Mouse (Mus musculus): ENCODE measurements around the gene Bsn. TPM values are rescaled to one million over a fixed set of nuclear protein-coding genes. Genes with fewer than 3 reads are reported as not detected.

The Bsn gene
- total RNA-seq, 4 experiments from 2014 or later, result 0.02 to 0.07 (median 0.04) TPM

DNA sequence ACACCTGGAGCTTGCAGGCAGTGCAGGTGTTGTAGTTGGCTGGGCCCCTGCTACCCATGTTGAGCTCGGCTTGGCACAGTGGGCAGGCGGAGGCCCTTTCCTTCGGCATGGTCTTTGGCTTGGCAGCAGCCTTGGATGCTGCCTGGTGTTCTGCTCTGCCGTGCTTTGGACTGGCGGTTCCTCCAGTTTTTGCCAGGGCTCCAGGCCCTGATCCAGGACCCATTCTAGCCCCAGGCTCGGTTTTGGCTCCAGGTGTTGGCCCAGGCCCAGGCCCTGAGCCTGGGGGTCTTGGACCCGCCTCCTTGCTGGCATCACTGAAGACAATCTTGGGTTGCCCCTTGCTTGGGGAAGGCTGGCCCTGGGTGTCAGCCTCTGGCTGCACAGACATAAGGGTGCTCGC is 64.5 kb downstream of the Bsn start:
- no peak for DNase-seq (ENCODE audit: low spot score in 2 of 2)

DNA sequence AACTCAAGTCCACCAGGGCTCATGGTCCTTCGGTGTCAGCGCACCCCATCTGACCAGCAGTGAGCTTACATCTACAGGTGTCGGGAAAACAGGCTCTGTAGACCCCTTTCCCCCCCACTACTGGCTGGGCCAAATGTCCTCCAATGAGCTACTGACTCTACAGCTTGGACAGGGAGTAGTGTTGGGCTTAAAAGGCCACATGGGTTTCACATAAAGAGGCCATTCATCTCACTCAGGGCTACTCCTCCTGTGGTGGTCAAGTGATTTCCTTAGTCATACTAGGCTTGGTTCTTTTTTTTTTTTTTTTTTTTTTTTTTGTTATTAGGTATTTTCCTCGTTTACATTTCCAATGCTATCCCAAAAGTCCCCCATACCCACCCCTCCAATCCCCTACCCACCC is 66.3 kb downstream of the Bsn start:
- DNase-seq (ENCODE audit: low spot score in 2 of 2), result no peak

DNA sequence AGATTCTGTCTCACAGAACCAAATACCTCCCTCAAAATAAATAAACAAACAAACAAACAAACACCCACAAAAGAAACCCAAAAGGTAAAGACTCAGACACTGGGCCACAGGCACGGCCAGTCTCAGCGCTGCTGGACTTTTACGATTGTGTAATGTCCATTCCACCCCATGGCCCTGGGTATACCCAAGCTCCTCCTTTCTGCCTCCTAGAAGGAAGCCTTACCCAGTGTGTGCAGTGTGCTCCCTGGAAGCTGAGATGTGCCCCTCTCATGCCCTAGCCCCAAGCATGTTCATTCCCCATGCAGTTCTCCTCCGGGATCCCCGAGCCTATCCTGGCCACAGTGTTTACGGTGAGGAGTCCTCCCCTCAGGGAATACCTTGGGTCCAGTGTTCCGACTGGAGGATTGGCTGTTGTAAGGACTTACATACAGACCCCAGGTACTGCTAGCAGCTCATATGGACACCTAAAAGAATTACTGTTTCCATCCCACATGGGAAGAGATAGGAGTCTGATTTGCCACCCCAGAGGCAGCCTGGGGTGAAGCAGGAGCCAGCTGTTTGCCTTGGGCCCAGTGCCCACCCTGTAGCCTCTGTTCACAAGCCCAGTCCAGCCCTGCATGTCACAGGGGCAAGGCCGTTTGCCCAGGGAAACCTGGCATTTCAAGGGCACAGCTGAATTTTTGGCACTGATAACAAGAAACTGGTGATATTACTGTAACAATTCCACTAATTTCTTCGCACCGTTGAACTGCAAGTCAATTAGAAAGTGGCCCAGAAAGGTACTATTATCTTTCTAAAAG is 68.8 kb downstream of the Bsn start:
- DNase-seq (ENCODE audit: low spot score in 2 of 2), result no peak

DNA sequence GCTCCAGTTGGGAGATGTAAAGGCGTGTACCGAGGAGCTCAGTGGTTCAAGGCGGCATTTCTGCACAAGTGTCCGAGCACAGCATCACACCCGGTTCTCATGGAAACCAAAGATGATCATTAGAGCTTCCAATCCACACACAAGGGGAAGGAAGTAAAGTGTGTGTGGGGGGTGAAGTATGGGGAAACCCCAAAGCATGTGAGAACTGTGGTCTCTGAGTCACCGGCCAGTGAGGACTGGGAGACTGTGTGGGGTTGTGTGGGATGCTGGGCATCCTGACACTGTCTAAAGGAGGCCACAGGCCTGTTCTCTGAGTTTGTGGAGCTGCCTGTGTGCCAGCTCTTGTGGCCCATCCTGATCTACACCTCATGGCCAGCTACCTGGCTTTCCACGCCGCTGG is 69.5 kb downstream of the Bsn start:
- no peak for DNase-seq (ENCODE audit: low spot score in 2 of 2)

DNA sequence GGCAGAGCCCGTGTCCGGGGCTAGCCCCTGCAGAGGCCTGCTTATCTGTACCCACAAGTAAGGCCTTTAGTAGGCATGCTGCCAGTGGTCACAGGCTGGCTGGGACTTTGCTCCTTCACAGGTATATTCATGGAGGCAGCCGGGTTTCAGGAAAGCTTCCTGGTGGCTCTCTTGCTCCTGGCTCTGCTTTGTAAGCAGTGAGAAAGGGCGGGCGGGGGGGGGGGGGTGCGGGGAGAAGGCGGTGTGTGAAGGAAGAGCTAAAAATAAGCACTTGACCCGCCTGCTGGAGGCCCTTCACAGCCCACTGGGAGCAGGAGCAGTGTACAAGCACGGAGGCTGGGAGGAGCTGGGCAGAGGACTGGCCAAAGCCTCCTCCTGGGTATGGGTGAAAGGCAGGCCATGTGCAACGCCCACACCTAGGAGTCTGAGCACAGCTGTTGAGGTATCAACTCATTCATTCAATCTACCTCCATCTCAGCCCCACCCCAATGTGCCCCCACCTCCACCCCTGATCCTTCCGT is 70.2 kb downstream of the Bsn start:
- DNase-seq (ENCODE audit: low spot score in 2 of 2), result peak in 1 of 2 experiments; percentile 69

DNA sequence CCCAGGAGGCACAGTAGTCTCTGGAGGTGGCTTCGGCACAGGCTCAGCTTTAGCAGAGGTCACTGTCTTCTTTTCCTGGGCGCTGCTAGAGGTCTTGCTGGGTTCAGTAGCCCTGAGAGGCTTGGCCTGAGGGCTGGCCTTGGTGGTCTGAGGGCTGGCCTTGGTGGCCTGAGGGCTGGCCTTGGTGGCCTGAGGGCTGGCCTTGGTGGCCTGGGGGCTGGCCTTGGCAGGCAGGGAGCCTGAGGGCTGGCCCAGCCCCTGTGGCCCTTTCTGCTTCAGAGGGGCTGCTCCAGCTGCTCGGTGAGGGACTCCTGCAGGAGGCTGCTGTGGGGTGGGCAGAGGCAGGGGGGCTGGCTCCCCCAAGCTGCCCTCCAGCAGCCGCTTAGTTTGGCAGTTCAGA is 73.0 kb downstream of the Bsn start:
- DNase-seq (ENCODE audit: low spot score in 2 of 2), result no peak

DNA sequence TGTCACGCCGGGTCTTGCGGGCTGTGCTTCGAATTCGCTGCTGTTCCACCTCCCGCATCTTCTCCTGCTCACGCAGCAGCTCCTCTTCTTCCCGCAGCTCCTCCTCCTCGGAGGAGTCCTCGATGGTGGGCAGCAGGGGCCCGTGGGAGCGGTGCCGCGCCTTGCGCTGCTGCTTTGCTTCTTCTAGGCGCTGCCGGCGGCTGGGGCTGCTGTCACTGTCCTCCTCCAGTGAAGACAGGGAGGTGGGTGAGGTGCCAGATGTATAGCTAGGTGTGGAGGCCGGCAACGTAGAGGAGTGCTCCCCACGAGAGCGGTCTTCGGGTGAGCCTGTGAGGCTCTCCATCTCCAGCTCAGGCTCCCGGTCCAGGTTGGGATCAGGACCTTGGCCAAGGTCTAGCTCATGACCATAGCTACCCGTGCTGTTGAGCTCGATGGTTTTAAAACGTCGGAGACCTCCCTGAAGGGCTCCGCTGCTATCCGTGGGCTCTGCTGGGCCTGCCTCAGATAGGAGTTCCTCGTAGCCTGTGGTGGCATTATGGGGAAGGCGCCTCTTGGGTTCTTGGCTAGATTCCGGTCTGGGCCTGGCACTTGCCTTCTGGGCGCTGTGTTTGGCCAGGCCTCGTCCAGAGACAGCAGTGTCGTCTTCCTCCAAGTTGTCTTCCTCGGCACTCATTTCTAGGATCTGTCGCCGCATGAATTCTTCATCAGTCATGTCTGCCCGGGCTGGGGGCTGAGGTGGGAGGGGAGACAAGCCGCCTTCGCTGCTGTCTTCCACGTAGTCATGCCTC is 74.7 kb downstream of the Bsn start:
- DNase-seq (ENCODE audit: low spot score in 2 of 2), result no peak

DNA sequence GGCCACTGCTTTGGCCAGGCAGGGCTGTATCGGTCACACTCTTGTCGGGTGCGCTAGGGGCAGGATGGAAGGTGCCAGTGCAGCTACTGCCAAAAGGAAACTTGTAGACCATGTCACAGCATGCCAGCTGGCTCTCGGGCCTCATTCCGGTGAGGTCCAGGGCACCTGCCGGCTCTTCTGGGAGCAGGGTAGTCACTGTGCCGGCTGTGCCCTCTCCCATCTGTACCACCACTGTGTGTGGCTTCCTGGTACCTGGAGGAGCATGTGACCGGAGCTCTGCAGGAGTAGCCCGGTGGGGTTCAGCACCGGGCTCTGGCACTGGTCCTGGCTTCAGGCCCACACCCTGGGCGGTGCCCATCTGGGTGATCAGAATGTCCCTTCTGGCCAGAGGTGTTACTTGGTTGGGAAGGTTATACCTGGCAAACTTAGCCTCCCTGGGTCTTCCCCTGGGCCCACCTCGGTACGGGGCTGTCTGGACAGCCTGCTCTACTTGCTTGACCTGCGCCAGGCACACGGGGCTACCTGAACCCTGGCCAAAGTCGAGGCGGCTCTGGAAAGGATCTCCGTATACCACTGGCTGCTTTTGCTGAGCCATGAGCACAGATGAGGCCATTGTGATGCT is 77.4 kb downstream of the Bsn start:
- peak; percentile 55 to 78 for DNase-seq (ENCODE audit: low spot score in 2 of 2)

DNA sequence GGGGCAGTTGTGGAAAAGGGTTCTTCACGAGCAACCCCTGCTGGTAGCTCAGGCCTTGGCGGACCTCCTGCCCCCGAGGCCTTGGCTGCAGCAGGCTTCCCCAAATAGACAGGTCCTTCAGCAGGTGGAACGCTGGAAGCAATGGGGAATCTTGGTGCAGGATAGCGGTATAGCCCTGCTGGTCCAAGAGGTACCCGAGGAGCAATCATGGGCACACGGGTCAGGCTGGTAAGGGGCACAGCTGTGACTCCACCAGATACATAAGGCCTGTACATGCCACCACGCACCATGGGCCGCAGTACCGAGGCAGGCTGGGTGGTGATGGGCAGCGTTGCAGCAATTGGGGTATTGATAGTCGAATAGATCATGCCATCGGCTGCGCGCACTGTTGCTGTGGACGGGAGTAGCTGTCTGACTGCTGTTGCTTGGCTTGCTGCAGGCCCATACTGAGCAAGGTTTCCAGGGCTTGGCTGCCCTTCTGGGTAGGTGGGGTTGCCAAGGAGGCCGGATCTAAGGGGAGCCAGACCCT is 78.5 kb downstream of the Bsn start:
- no peak for DNase-seq (ENCODE audit: low spot score in 2 of 2)

DNA sequence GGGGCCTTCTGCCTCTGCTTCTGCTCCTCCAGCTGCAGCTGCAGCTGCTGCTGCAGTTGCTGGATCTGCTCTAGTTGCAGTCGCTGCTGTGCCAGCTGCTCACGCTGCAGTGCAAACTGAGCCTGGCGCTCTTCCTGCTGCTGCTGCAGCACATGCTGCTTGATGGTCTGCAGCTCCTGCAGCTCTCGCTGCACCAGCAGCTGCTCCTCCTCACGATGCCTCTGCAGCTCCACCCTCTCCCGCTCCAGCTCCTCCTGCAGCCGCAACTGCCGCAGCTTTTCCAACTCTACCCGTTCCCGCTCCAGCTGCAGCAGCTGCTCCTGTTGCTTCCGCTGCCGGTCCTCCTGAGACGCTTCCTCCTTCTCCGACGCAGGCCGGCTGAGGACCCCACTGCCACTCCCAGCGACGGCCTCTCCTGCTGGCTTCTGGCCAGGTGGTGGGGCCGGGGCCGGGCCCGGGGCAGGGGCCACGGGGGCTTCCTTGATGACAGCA is 79.0 kb downstream of the Bsn start:
- DNase-seq (ENCODE audit: low spot score in 2 of 2), result no peak

DNA sequence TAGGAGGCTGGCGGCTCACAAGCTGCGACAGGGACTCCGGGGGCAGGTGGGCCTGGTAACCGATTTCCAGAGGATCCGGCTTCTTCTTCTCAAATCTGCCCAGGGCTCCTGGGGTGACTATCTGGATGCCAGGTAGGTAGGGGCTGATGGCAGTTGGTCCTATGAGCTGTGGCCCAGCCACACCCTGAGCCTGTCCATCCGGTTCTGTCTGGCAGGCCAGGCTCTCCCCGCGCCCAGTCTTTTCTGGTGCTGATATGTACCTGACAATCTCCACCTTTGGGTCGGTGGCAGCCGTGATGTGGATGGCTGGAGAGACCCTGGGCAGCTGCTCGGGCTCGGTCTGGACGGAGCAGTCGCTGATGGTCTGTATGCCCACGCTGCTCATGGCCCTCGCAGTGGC is 80.0 kb downstream of the Bsn start:
- DNase-seq (ENCODE audit: low spot score in 2 of 2), result no peak

DNA sequence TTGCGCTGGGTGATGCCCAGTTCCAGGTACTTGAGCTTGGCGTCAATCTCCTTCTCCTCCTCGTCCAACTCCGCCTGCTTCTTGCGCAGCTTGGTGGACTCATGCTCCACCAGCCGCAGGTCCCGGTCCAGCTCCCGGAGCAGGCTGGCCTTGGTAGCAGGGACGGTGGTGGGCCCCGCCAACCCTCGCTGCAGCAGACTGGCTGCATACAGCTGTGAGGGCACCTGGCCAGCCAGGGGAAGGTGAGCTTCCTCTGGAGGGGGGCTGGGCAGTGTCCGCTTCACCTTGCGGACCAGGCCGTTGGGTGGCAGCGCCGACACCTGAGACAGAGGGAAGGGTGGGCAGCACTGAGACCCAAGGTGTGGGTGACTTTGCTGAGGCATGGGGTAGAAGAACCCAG is 82.3 kb downstream of the Bsn start:
- no peak for DNase-seq (ENCODE audit: low spot score in 2 of 2)

DNA sequence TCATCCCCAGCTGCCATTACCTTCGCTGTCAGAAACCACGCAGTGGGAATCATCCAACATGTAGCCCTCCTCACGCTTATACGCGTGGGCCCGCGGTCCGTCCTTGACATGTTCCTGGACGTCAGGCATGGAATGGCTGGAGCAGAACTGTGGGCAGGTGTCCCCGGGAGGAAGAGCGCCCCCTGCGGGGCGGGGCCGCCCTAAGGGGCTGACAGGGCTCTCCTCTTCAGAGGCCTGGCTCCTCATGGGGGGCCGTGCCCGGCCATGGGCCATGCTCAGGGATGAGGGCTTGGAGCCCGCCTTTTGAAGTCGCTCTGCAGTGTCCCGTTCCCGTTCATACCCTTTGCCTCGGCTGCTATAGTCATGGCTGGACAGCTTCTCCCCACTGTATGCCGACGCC is 84.1 kb downstream of the Bsn start:
- DNase-seq (ENCODE audit: low spot score in 2 of 2), result no peak

DNA sequence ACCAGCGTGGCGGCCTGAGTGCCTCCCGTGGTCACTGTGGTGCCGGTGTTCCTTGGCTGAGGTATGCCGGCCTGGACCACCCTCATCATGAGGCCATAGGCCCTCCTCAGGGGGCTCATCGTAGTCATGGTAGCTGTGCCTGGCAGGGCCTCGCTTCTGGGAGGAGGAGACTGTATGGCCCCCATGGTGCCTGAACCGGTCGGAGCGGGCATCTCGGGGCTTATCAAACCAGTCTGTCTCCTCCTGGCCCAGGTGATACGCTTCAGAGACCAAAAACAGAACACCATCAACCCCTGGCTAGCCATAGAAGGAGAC is 84.7 kb downstream of the Bsn start:
- DNase-seq (ENCODE audit: low spot score in 2 of 2), result no peak

DNA sequence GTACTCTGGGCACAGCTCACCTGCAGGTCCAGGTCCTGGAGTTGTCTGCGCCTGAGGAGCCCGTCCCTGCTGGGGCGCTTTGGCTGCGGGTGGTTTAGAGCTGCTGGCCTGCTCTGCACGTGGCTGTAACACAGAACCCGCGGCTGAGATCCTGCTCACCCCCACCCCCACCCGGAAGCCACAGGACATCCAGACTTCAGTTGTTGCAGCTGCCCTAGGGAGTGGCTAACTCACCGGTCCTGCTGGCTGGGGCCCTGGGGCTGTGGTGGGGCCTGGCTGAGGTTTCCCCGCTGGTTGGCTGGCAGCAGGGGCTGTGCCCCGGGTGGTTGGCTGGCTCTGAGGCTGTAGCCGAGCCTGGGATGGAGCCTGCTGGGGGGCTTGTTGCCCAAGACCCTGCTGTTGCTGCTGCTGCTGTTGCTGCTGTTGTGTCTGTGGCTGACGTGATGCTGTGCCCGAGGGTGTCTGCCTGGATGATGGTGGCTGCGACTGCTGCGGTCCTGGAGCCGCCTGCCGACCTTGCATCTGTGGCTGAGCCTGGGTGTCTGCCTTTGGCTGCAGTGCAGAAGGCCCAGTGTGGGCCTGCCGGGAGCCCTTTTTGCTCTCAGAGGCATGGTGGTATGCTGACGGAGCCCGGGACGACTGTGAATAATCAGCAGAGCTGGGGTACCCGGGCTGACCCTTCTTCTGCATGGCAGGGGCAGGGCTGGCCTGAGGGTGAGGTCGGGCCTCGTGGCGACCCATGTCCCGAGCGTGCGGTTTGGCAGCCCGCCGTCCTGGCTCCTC is 85.2 kb downstream of the Bsn start:
- DNase-seq (ENCODE audit: low spot score in 2 of 2), result no peak

DNA sequence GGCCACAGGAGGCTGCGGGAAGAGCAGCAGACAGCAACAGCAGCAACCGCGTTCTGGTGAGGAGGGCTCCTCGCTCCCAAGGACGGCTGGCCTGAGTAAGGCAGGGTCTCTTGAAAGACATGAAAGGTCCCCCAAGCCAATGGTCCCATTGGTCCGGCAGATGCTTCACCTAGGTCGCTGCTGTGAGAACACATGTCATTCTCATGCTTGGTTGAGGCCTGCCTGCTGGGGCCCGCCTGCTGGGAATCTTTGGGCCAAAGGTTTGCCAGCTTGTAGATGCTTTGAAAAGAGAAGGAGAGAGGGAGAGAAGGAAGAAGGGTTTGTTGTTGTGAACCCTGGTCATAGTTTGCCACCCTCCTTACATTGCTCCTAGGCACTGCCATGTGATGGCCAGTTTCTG is 90.6 kb downstream of the Bsn start:
- DNase-seq (ENCODE audit: low spot score in 2 of 2), result no peak

DNA sequence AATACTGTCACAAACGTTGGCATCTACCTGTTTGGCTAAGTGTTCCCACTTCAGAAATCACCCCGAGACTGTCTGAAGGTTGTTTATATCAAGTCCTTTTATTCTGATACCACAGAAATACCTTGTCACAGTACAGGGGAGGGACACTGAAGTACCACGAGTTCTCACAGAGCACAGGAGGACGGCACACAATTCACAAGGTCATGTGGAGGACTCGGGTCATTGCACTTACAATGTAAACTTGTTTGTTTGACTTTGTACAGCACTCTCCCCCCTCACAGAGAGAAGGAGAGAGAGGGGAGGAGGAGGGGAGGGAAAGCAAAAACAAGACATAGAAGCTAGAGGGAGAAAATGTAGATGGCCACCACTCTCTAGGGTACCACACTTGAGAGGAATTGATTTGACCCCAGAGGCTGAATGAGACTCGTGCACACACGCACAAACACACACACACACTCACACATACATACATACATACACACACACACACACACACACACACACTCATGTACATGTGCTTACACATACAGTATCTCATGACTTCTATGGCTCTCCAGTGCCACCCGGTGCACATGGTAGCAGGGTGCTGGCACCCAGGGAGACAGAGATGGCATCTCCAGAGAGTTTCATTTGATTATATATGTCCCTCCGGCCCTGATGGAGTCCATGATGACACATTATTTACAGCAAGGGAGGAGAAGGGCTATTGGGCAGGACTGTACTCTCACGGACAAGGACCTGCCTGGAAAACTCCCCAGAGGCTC is 94.1 kb downstream of the Bsn start:
- DNase-seq (ENCODE audit: low spot score in 2 of 2), result no peak

DNA sequence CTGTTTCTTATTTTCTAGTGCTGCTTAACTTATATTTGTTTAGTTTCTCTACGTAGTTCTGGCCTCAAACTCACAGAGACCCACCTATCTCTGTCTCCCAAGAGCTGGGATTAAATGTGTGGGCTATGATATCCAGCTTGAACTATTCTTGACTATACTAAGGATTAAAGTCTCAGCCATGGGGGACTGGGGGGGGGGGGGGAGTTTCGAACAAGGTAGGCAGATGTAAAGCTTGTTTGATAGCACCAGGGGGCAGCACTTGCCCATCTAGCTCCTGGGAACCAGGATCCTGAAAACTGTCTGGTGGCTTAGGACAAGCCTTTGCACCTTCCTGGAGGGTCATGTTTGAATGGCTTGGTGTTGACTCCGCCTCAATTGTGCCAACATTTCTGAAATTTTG is 94.7 kb downstream of the Bsn start:
- DNase-seq (ENCODE audit: low spot score in 2 of 2), result no peak

DNA sequence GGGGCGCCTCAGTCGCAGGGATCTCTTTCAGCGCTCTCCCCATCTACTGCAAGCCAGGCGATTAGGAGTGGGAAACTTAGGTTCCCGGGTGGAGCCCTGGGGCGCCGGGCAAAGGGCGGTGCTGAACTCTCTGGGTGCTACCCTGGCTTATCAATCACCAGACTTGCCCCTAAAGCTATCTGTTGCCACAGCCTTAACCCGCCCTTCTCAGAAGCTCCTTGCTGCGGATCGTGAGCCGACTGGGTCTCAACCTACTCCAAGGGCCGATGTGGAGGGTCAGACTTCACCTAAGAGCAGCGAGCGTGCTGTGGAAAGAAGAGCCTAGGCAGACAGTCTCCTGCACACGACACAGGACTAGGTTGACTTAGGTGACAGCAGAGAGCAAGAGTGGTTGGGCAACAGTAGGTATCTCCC is 95.2 kb downstream of the Bsn start:
- DNase-seq (ENCODE audit: low spot score in 2 of 2), result no peak

DNA sequence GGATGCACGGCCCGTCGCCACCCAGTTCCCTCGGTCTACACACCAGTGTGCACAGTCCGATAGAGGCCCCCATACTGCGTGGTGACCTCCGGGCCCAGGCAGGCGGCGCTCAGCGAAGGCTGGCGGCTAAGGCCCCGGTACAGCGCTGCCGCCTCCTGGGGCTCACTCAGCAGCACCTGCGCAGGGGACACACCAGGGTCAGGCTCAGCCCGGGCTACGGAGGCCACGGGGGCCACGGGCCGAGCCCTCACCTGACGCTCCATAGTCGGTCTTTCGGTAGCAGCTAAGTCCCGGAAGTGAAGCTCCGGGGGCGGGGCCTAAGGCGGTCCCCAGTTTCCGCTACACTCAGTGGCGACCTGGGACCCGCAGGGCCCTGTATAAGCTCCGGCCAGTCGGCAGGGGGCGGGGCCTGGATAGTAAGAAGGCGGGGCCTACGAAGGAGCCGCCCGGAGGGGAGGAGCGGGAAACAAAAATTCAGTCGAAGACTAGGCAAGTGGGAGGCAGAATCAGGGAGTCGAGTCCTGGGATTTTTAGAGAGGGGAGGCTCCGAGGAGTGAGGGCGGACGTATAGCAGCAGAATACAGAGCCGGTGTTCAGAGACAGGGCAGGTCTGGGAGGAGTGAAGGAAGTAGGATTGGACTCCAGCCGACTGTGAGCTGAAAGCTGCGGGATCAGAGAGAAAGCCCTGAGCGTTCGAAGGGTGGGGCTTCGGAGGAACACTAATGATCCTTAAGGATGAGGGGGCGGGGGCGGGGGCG is 95.8 kb downstream of the Bsn start, which contains the start of gene Apeh:
Gene Apeh, minus strand, starts transcription at position 423 of the 758 bp plus-strand sequence.
- peak; percentile 95 for DNase-seq (ENCODE audit: low spot score in 2 of 2)

Data from gastrocnemius, adult 8-10 months (tissue).